Mouse (Mus musculus): Measurements from ENCODE around the gene Usp39.

DNA sequence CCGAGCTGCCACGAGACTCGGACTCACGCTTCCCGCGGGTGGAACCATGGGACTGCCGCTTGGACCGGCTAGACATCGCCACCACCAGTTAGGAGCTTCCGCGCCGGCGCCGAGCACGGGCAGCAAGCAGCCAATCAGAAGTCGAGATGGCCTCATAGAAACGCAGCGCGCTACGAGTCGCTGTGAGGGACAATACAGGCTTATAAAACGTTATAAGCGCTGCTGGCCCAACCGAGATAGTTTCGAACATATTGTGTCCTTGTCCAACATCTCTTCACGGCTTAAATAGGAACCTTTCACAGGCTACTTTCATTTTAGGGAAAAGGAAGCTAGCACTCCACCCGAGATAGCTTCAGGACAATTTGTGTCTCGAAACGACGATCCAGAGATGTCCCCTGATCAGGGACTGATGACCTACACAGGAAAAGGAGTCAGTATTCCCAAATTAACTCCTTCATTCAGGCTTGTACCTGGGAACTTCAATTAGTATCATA is at the start of gene Usp39:
- TF ChIP-seq CTCF (IDR thresholded peaks at IDR 0.05; ENCODE audit: insufficient read depth, low read depth, low read length) (no peak), POLR2A (IDR thresholded peaks at IDR 0.05; ENCODE audit: insufficient read depth, low read depth, low read length) (peak; percentile 75)

Measured in olfactory bulb, adult 2 months (tissue).